Mouse (Mus musculus): Measurements from ENCODE around the gene Tmprss6.

- TF ChIP-seq POLR2A (IDR thresholded peaks at IDR 0.05; ENCODE audit: borderline replicate concordance, control insufficient read depth, low read depth, low read length) (no peak), CTCF (IDR thresholded peaks at IDR 0.05; ENCODE audit: control insufficient read depth, insufficient read depth, low read length) (no peak)
Measured at GRCm38 (mm10) chr15:78487066-78487465, 18.6 kb upstream of the Tmprss6 start.
